Mouse (Mus musculus) olfactory bulb, adult 2 months (tissue): ENCODE data around the gene Chrne. TPM values are rescaled to one million over a fixed set of nuclear protein-coding genes. Genes with fewer than 3 reads are reported as not detected.

ENCODE experiments used
- H3K27ac ChIP-seq: fragments of 200-500 bp; 2 replicates; pipeline ENCODE4 v1.5.1; 2012; ENCODE audit warnings: low read depth, low read length; ENCODE audit not compliant: insufficient read depth
- H3K4me1 ChIP-seq: fragments of 200-500 bp; 2 replicates; pipeline ENCODE4 v1.6.1; 2012; ENCODE audit warnings: low read length; ENCODE audit not compliant: control insufficient read depth, insufficient read depth
- H3K4me3 ChIP-seq: fragments of 200-500 bp; 2 replicates; pipeline ENCODE4 v1.5.1; 2012; ENCODE audit warnings: mild to moderate bottlenecking, low read depth, low read length, moderate library complexity; ENCODE audit not compliant: insufficient read depth
- CTCF ChIP-seq: fragments of 200-500 bp; IDR thresholded peaks from 2 replicates; pipeline ENCODE4 v1.5.1; 2012; ENCODE audit warnings: low read depth, mild to moderate bottlenecking, low read length, moderate library complexity; ENCODE audit not compliant: insufficient read depth
- POLR2A ChIP-seq: fragments of 200-500 bp; IDR thresholded peaks from 2 replicates; pipeline ENCODE4 v1.6.1; 2012; ENCODE audit warnings: mild to moderate bottlenecking, low read depth, low read length, moderate library complexity; ENCODE audit not compliant: insufficient read depth
- WGBS: fragments of 180-500 bp; shearing (Covaris S2); methylation state at CpG from one replicate; pipeline ENCODE4 v1.1.7; 2018; 5-methylcytosine and 5-hydroxymethylcytosine counted together
- polyA plus RNA-seq: library from polyadenylated mRNA; stranded (reverse); fragments of >200 nt; gene quantifications from 2 replicates; pipeline ENCODE4 v1.2.4, GENCODE M21; 2012; ENCODE audit warnings: low replicate concordance; ENCODE audit not compliant: missing spikeins, insufficient read depth, insufficient read length

The Chrne gene
- polyA plus RNA-seq, 1 experiment, result not detected

- no peak overlapping the region for H3K4me3 ChIP-seq
- no peak for TF ChIP-seq CTCF
- TF ChIP-seq POLR2A, result no peak
- H3K4me1 ChIP-seq, result peaks cover 13% of the 10 kb centered on the region
- 70% methylated on average over 9 of the region's 9 CpGs for WGBS
- H3K27ac ChIP-seq, result no peak overlapping the region
Observed at GRCm38 (mm10) chr11:70657991-70658390, 39.0 kb upstream of the Chrne start.

DNA sequence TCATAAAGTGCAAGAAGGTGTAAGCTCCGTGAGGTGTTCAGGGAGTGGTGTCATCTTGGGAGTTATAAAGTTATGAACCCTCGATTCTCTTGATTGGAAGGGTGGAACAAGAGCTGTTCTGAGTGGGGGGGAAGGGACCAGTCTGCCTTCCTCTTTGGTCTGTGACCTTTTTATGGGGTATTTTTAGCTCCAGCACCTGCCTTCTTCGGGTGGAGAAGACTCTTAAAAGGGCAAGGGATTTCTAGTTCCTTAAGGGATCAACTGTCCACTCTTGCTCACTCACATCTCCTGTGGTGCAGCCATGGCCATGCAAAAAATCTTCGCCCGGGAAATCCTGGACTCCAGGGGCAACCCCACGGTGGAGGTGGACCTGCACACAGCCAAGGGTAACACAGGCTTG, 38.6 kb upstream of the Chrne start:
- WGBS, result 57% methylated on average over 6 of the region's 6 CpGs
- Histone ChIP-seq H3K4me1 (peaks cover 15% of the 10 kb centered on the region), H3K4me3 (no peak overlapping the region), H3K27ac (no peak overlapping the region)
- TF ChIP-seq POLR2A (no peak), CTCF (no peak)

DNA sequence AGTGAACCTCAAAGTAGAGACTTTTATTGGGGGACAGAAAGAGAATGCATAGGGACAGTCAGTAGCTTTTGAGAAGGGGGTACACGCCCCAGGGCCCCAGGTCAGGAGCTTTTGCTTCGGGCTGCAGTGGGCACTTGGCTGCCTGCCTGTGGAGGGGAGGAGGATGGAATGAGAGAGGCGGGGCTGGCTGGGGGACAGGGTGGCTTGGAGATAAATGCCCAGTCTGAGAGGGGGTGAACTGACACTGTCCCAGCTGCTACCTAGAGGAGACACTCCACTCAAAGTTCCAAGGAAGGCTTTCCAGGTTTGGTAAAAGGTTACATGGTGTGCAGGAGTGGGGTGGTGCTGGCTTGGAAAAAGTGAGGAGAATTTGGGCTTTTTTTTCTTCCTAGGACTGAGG, 37.9 kb upstream of the Chrne start, which contains the start of gene Eno3:
Eno3 (plus strand) TSS at position 239 of the 400 bp plus-strand sequence.
- no peak for TF ChIP-seq CTCF
- TF ChIP-seq POLR2A, result no peak
- 51% methylated on average over 3 of the region's 3 CpGs for WGBS
- Histone ChIP-seq H3K4me1 (peaks cover 17% of the 10 kb centered on the region), H3K4me3 (peak within 1 kb of the TSS; percentile 78), H3K27ac (no peak within 1 kb of the TSS)

- WGBS, result 48% methylated on average over 16 of the region's 16 CpGs
- Histone ChIP-seq H3K27ac (no peak overlapping the region), H3K4me1 (peaks cover 19% of the 10 kb centered on the region)
Observed at GRCm38 (mm10) chr11:70656456-70656927, 37.5 kb upstream of the Chrne start.

GRCm38 (mm10) chr11:70655571-70656455, 36.8 kb upstream of the Chrne start:
- H3K27ac ChIP-seq, result peak overlapping the region; percentile 6; the same call in 1 of the 2 replicates
- H3K4me3 ChIP-seq, result peak overlapping the region; percentile 78
- 0 out of 2 replicates have a peak, but pooled peaks have one; percentile 21 for TF ChIP-seq POLR2A
- TF ChIP-seq CTCF, result no peak
- H3K4me1 ChIP-seq, result peaks cover 19% of the 10 kb centered on the region
- WGBS, result 3% methylated on average over 61 of the region's 61 CpGs

More at GRCm38 (mm10) chr11:70656456-70656927, 37.5 kb upstream of the Chrne start:
- TF ChIP-seq POLR2A, result no peak
- TF ChIP-seq CTCF, result no peak
- 0 out of 2 replicates have a peak overlapping the region, but pooled peaks have one; percentile 78 for H3K4me3 ChIP-seq

- peak overlapping the region; percentile 78 for H3K27ac ChIP-seq
- WGBS, result under 1% methylated on average over 48 of the region's 48 CpGs
- TF ChIP-seq CTCF (no peak), POLR2A (peak; percentile 65; the same call in 1 of the 2 replicates)
Observed at GRCm38 (mm10) chr11:70654923-70655570, 36.0 kb upstream of the Chrne start.

GRCm38 (mm10) chr11:70654198-70654922, 35.3 kb upstream of the Chrne start, which contains the start of gene Pfn1:
Gene Pfn1 (minus strand): TSS chr11:70654644.
- H3K27ac ChIP-seq, result peak within 1 kb of the TSS; percentile 80
- TF ChIP-seq CTCF (no peak), POLR2A (peak; percentile 75)
- peak within 1 kb of the TSS; percentile 78 for H3K4me3 ChIP-seq
- WGBS, result under 1% methylated on average over 61 of the region's 61 CpGs
- peaks cover 20% of the 10 kb centered on the region for H3K4me1 ChIP-seq

More at GRCm38 (mm10) chr11:70654923-70655570, 36.0 kb upstream of the Chrne start:
- peak overlapping the region; percentile 78 for H3K4me3 ChIP-seq
- H3K4me1 ChIP-seq, result peaks cover 19% of the 10 kb centered on the region
